Mouse (Mus musculus) stomach, embryonic 15.5 days (tissue): Measurements from ENCODE around the gene Mlkl. TPM values are rescaled to one million over a fixed set of nuclear protein-coding genes. Genes with fewer than 3 reads are reported as not detected.
"Not testable (repeated sequence)": the region's sequence is repeated elsewhere in the genome, so short reads cannot be mapped to it uniquely, and the experiment has no call there.

Experiments
- ATAC-seq: fragments of 200-750 bp; cut with Nextera tagmentation; 2 replicates; pipeline ENCODE4 v1.8.0; 2017; ENCODE audit warnings: low read depth, moderate number of reproducible peaks, moderate TSS enrichment; ENCODE audit not compliant: insufficient read depth, low FRiP score
- H3K27ac ChIP-seq: fragments of 300-500 bp; sonication (generic); 2 replicates; pipeline ENCODE4 v1.5.1; 2015; ENCODE audit warnings: mild to moderate bottlenecking, inconsistent platforms
- H3K27me3 ChIP-seq: fragments of 300-500 bp; sonication (generic); replicated peaks from 2 replicates; pipeline ENCODE4 v1.6.1; 2015; ENCODE audit warnings: inconsistent platforms
- H3K36me3 ChIP-seq: fragments of 300-500 bp; sonication (generic); 2 replicates; pipeline ENCODE4 v1.6.1; 2015; ENCODE audit warnings: inconsistent platforms
- H3K4me1 ChIP-seq: fragments of 300-500 bp; sonication (generic); 2 replicates; pipeline ENCODE4 v1.6.1; 2015; ENCODE audit warnings: inconsistent platforms
- H3K4me2 ChIP-seq: fragments of 300-500 bp; sonication (generic); 2 replicates; pipeline ENCODE4 v1.6.1; 2015; ENCODE audit warnings: mild to moderate bottlenecking, inconsistent platforms
- H3K4me3 ChIP-seq: fragments of 300-500 bp; sonication (generic); replicated peaks from 2 replicates; pipeline ENCODE4 v1.5.1; 2015; ENCODE audit warnings: inconsistent platforms
- H3K9ac ChIP-seq: fragments of 300-500 bp; sonication (generic); 2 replicates; pipeline ENCODE4 v1.6.1; 2015; ENCODE audit warnings: inconsistent platforms
- H3K9me3 ChIP-seq: fragments of 300-500 bp; sonication (generic); 2 replicates; pipeline ENCODE4 v1.6.1; 2016; ENCODE audit warnings: inconsistent platforms
- whole genome bisulfite sequencing: fragments of 180-500 bp; shearing (Covaris S2); methylation state at CpG from one replicate; pipeline ENCODE4 v1.1.7; 2015; 5-methylcytosine and 5-hydroxymethylcytosine counted together
- polyA plus RNA-seq: library from polyadenylated mRNA; unstranded; fragments of >200 nt; fragmentation: Nextera tagmentation; extraction: Ambion mirVana; gene quantifications from 2 replicates; pipeline ENCODE4 v1.2.1, GENCODE M21; 2015

Mlkl gene
- polyA plus RNA-seq, 1 experiment from 2014 or later: 2.4 TPM

GRCm38 (mm10) chr8:111282093-111282492 is 55.9 kb downstream of the Mlkl start:
- Histone ChIP-seq H3K27me3 (no peaks in the 10 kb centered on the region), H3K9me3 (no peaks in the 10 kb centered on the region), H3K9ac (no peak overlapping the region), H3K27ac (no peak overlapping the region), H3K4me3 (no peak overlapping the region), H3K4me1 (no peaks in the 10 kb centered on the region), H3K36me3 (peaks cover 69% of the 10 kb centered on the region), H3K4me2 (no peak overlapping the region)
- no peak for ATAC-seq
- 87% methylated on average over 3 of the region's 3 CpGs for WGBS

- no peak overlapping the region for H3K4me2 ChIP-seq
- no peak overlapping the region for H3K9ac ChIP-seq
- no peaks in the 10 kb centered on the region for H3K4me1 ChIP-seq
- ATAC-seq: no peak
- no peaks in the 10 kb centered on the region; the same call in 1 of the 2 replicates for H3K9me3 ChIP-seq
- H3K4me3 ChIP-seq: no peak overlapping the region
- WGBS: 76% methylated on average over 2 of the region's 2 CpGs
- peaks cover 9% of the 10 kb centered on the region for H3K36me3 ChIP-seq
- no peak overlapping the region for H3K27ac ChIP-seq
- H3K27me3 ChIP-seq: no peaks in the 10 kb centered on the region
Measured at GRCm38 (mm10) chr8:111268277-111268676, 69.7 kb downstream of the Mlkl start.

GRCm38 (mm10) chr8:111266161-111266560 is 71.8 kb downstream of the Mlkl start:
- WGBS: 71% methylated on average over 7 of the region's 7 CpGs
- H3K9ac ChIP-seq, H3K27me3 ChIP-seq, ATAC-seq, H3K4me3 ChIP-seq, H3K4me1 ChIP-seq, H3K4me2 ChIP-seq, H3K9me3 ChIP-seq, H3K36me3 ChIP-seq, H3K27ac ChIP-seq: not testable (repeated sequence)

- H3K9me3 ChIP-seq: no peaks in the 10 kb centered on the region; the same call in 1 of the 2 replicates
- ATAC-seq: no peak
- 80% methylated on average over 2 of the region's 2 CpGs for WGBS
Measured at GRCm38 (mm10) chr8:111264693-111265220, 73.2 kb downstream of the Mlkl start.

GRCm38 (mm10) chr8:111261981-111262381 is 76.0 kb downstream of the Mlkl start:
- Histone ChIP-seq H3K9ac (no peak overlapping the region), H3K36me3 (no peaks in the 10 kb centered on the region), H3K4me3 (no peak overlapping the region), H3K4me2 (no peak overlapping the region), H3K9me3 (no peaks in the 10 kb centered on the region; the same call in 1 of the 2 replicates), H3K4me1 (peaks cover 6% of the 10 kb centered on the region; the same call in 1 of the 2 replicates), H3K27me3 (no peaks in the 10 kb centered on the region), H3K27ac (no peak overlapping the region)
- ATAC-seq: no peak
- WGBS: 50% methylated on average over 4 of the region's 4 CpGs

More at GRCm38 (mm10) chr8:111264693-111265220, 73.2 kb downstream of the Mlkl start:
- no peaks in the 10 kb centered on the region for H3K36me3 ChIP-seq
- H3K27me3 ChIP-seq: no peaks in the 10 kb centered on the region
- no peaks in the 10 kb centered on the region for H3K4me1 ChIP-seq
- H3K4me2 ChIP-seq: no peak overlapping the region
- H3K4me3 ChIP-seq: no peak overlapping the region
- H3K9ac ChIP-seq: no peak overlapping the region
- H3K27ac ChIP-seq: no peak overlapping the region

Other genes starting within 250 kb of the Mlkl start
- not detected in 2 replicates for gene Clec18a, start 245.8 kb downstream of the Mlkl start, polyA plus RNA-seq
- 8.6 and 9.6 TPM in 2 replicates for gene Pdpr, start 243.5 kb downstream of the Mlkl start, polyA plus RNA-seq
- gene Glg1, start 79.0 kb downstream of the Mlkl start, polyA plus RNA-seq: 63.4 and 63.7 TPM in 2 replicates
- gene Rfwd3, start 38.0 kb downstream of the Mlkl start, polyA plus RNA-seq: 45.2 and 52.3 TPM in 2 replicates
- 4.3 TPM in 2 replicates for gene Fa2h, start 55.6 kb upstream of the Mlkl start, polyA plus RNA-seq
- 5.5 and 5.8 TPM in 2 replicates for gene Wdr59, start 183.9 kb upstream of the Mlkl start, polyA plus RNA-seq
- 31.1 and 32.9 TPM in 2 replicates for gene Znrf1, start 197.9 kb upstream of the Mlkl start, polyA plus RNA-seq